Mouse (Mus musculus): ENCODE data around the gene Med20. TPM values are rescaled to one million over a fixed set of nuclear protein-coding genes. Genes with fewer than 3 reads are reported as not detected.
"Not testable (repeated sequence)": the region's sequence is repeated elsewhere in the genome, so short reads cannot be mapped to it uniquely, and the experiment has no call there.

The Med20 gene
- polyA plus RNA-seq, 2 experiments, result 23.1 to 23.2 TPM

- DNase-seq (ENCODE audit: low read depth in 3 of 3, low spot score in 3 of 3), result peak; percentile 89 to 94 (median 91)
- peak overlapping the region; percentile 72 to 93 for H3K4me3 ChIP-seq (ENCODE audit: insufficient read depth in 1 of 2, low read depth in 2 of 2, low read length in 2 of 2)
- peak overlapping the region; percentile 93 for H3K27ac ChIP-seq
- H3K36me3 ChIP-seq (replicated peaks; ENCODE audit: control insufficient read depth, insufficient read depth, low read depth), result peaks cover 68% of the 10 kb centered on the region
- H3K4me2 ChIP-seq (ENCODE audit: low read depth), result peak overlapping the region; percentile 92
- no peaks in the 10 kb centered on the region for H3K27me3 ChIP-seq (ENCODE audit: control insufficient read depth, insufficient read depth, low read length)
- peak; percentile 67 for ATAC-seq (ENCODE audit: insufficient read depth)
- no peaks in the 10 kb centered on the region for H3K9me3 ChIP-seq (ENCODE audit: control insufficient read depth, low read length)
- peak; percentile 94 for TF ChIP-seq CTCF (IDR thresholded peaks at IDR 0.05; ENCODE audit: low read depth)
- peak; percentile 92 for TF ChIP-seq EP300 (IDR thresholded peaks at IDR 0.05; ENCODE audit: low read depth)
- peak overlapping the region; percentile 98 for H3K9ac ChIP-seq (replicated peaks)
- 18% methylated on average over 10 of the region's 10 CpGs for WGBS (ENCODE audit: insufficient replicate concordance)
- peaks cover 27 to 42% of the 10 kb centered on the region in 2 experiments for H3K4me1 ChIP-seq (replicated peaks; ENCODE audit: control insufficient read depth in 2 of 2, insufficient read depth in 2 of 2, low read length in 1 of 2)
These were observed 13.4 kb upstream of the Med20 start for GRCm38 (mm10) chr17:47597838-47598579.

GRCm38 (mm10) chr17:47598580-47599304, 12.6 kb upstream of the Med20 start:
- H3K36me3 ChIP-seq (replicated peaks; ENCODE audit: control insufficient read depth, insufficient read depth, low read depth), result peaks cover 71% of the 10 kb centered on the region
- DNase-seq (ENCODE audit: low read depth in 3 of 3, low spot score in 3 of 3); H3K27me3 ChIP-seq (ENCODE audit: control insufficient read depth, insufficient read depth, low read length); ATAC-seq (ENCODE audit: insufficient read depth); H3K9me3 ChIP-seq (ENCODE audit: control insufficient read depth, low read length): not testable (repeated sequence)
- H3K4me1 ChIP-seq (replicated peaks; ENCODE audit: control insufficient read depth in 2 of 2, insufficient read depth in 2 of 2, low read length in 1 of 2), result peaks cover 26 to 41% of the 10 kb centered on the region in 2 experiments
- peak overlapping the region; percentile 93 for H3K27ac ChIP-seq
- peak overlapping the region; percentile 92 for H3K4me2 ChIP-seq (ENCODE audit: low read depth)
- 60% methylated on average over 10 of the region's 10 CpGs for WGBS (ENCODE audit: insufficient replicate concordance)
- peak overlapping the region; percentile 23 to 29; a peak in 3 of 4 replicates for H3K4me3 ChIP-seq (ENCODE audit: insufficient read depth in 1 of 2, low read depth in 2 of 2, low read length in 2 of 2)
- peak overlapping the region; percentile 68 for H3K9ac ChIP-seq (replicated peaks)

- no peak overlapping the region for H3K9ac ChIP-seq (replicated peaks)
- H3K36me3 ChIP-seq (replicated peaks; ENCODE audit: control insufficient read depth, insufficient read depth, low read depth), result peaks cover 79% of the 10 kb centered on the region
- WGBS (ENCODE audit: insufficient replicate concordance), result 55% methylated on average over 11 of the region's 11 CpGs
- DNase-seq (ENCODE audit: low read depth in 3 of 3, low spot score in 3 of 3) (no peak), ATAC-seq (ENCODE audit: insufficient read depth) (no peak)
- H3K27ac ChIP-seq, result peak overlapping the region; percentile 93
- H3K4me1 ChIP-seq (replicated peaks; ENCODE audit: control insufficient read depth in 2 of 2, insufficient read depth in 2 of 2, low read length in 1 of 2), result peaks cover 26 to 41% of the 10 kb centered on the region in 2 experiments
- no peak for TF ChIP-seq CTCF (IDR thresholded peaks at IDR 0.05; ENCODE audit: low read depth)
- no peak; the same call in 1 of the 2 replicates for TF ChIP-seq EP300 (IDR thresholded peaks at IDR 0.05; ENCODE audit: low read depth)
- H3K4me2 ChIP-seq (ENCODE audit: low read depth), result no peak overlapping the region
- no peaks in the 10 kb centered on the region for H3K9me3 ChIP-seq (ENCODE audit: control insufficient read depth, low read length)
- H3K27me3 ChIP-seq (ENCODE audit: control insufficient read depth, insufficient read depth, low read length), result no peaks in the 10 kb centered on the region
- no peak overlapping the region for H3K4me3 ChIP-seq (ENCODE audit: insufficient read depth in 1 of 2, low read depth in 2 of 2, low read length in 2 of 2)
These were observed 11.7 kb upstream of the Med20 start for GRCm38 (mm10) chr17:47599511-47600297.

- WGBS (ENCODE audit: insufficient replicate concordance), result 81% methylated on average over 13 of the region's 13 CpGs
- no peak for ATAC-seq (ENCODE audit: insufficient read depth)
- no peak overlapping the region for H3K9ac ChIP-seq (replicated peaks)
- H3K9me3 ChIP-seq (ENCODE audit: control insufficient read depth, low read length), result no peaks in the 10 kb centered on the region
- no peak overlapping the region for H3K4me2 ChIP-seq (ENCODE audit: low read depth)
- H3K4me3 ChIP-seq (ENCODE audit: insufficient read depth in 1 of 2, low read depth in 2 of 2, low read length in 2 of 2), result no peak overlapping the region
- H3K27me3 ChIP-seq (ENCODE audit: control insufficient read depth, insufficient read depth, low read length), result no peaks in the 10 kb centered on the region
- peaks cover 26 to 41% of the 10 kb centered on the region in 2 experiments for H3K4me1 ChIP-seq (replicated peaks; ENCODE audit: control insufficient read depth in 2 of 2, insufficient read depth in 2 of 2, low read length in 1 of 2)
- TF ChIP-seq EP300 (IDR thresholded peaks at IDR 0.05; ENCODE audit: low read depth) (no peak), CTCF (IDR thresholded peaks at IDR 0.05; ENCODE audit: low read depth) (no peak)
- peak overlapping the region; percentile 93 for H3K27ac ChIP-seq
- H3K36me3 ChIP-seq (replicated peaks; ENCODE audit: control insufficient read depth, insufficient read depth, low read depth), result peaks cover 81% of the 10 kb centered on the region
- DNase-seq (ENCODE audit: low read depth in 3 of 3, low spot score in 3 of 3), result no peak
These were observed 10.6 kb upstream of the Med20 start for GRCm38 (mm10) chr17:47600601-47601388.

Data from liver, embryonic 14.5 days (tissue).